Mouse (Mus musculus): ENCODE data around the gene Cgn. TPM values are rescaled to one million over a fixed set of nuclear protein-coding genes. Genes with fewer than 3 reads are reported as not detected.
"Not testable (repeated sequence)": the region's sequence is repeated elsewhere in the genome, so short reads cannot be mapped to it uniquely, and the experiment has no call there.

Gene Cgn
- polyA plus RNA-seq, 1 experiment from 2014 or later = 29.7 TPM

GRCm38 (mm10) chr3:94787122-94787780 lies 959 bp upstream of the Cgn start:
- Histone ChIP-seq H3K27ac (peak overlapping the region; percentile 86), H3K9ac (peak overlapping the region; percentile 58; the same call in 1 of the 2 replicates), H3K9me3 (no peaks in the 10 kb centered on the region), H3K4me3 (peak overlapping the region; percentile 58), H3K27me3 (peaks cover 6% of the 10 kb centered on the region; the same call in 1 of the 2 replicates), H3K36me3 (no peaks in the 10 kb centered on the region), H3K4me2 (peak overlapping the region; percentile 93), H3K4me1 (peaks cover 11% of the 10 kb centered on the region)
- no peak for ATAC-seq (ENCODE audit: borderline replicate concordance, extremely low read depth, low FRiP score, low TSS enrichment)
- WGBS = 8% methylated on average over 11 of the region's 11 CpGs

- H3K4me1 ChIP-seq = peaks cover 21% of the 10 kb centered on the region
- WGBS = under 1% methylated on average over 14 of the region's 14 CpGs
- peak overlapping the region; percentile 58 for H3K4me3 ChIP-seq
- no peaks in the 10 kb centered on the region for H3K36me3 ChIP-seq
- peak overlapping the region; percentile 93 for H3K4me2 ChIP-seq
- peak overlapping the region; percentile 86 for H3K27ac ChIP-seq
- H3K27me3 ChIP-seq = peaks cover 6% of the 10 kb centered on the region; the same call in 1 of the 2 replicates
- ATAC-seq (ENCODE audit: borderline replicate concordance, extremely low read depth, low FRiP score, low TSS enrichment) = 0 out of 2 replicates have a peak, but pooled peaks have one; percentile 4
- H3K9me3 ChIP-seq = no peaks in the 10 kb centered on the region
- H3K9ac ChIP-seq = peak overlapping the region; percentile 51
Measured at GRCm38 (mm10) chr3:94785958-94786357, 334 bp downstream of the Cgn start.

GRCm38 (mm10) chr3:94784171-94784701 lies 2.1 kb downstream of the Cgn start:
- 35% methylated on average over 5 of the region's 5 CpGs for WGBS
- H3K9ac ChIP-seq = no peak overlapping the region
- H3K4me3 ChIP-seq = peak overlapping the region; percentile 24
- H3K27me3 ChIP-seq = peaks cover 6% of the 10 kb centered on the region; the same call in 1 of the 2 replicates
- peaks cover 22% of the 10 kb centered on the region for H3K4me1 ChIP-seq
- H3K9me3 ChIP-seq = no peaks in the 10 kb centered on the region
- peak overlapping the region; percentile 95 for H3K27ac ChIP-seq
- ATAC-seq (ENCODE audit: borderline replicate concordance, extremely low read depth, low FRiP score, low TSS enrichment) = peak; percentile 7; the same call in 1 of the 2 replicates
- no peaks in the 10 kb centered on the region for H3K36me3 ChIP-seq
- peak overlapping the region; percentile 93 for H3K4me2 ChIP-seq

- peaks cover 6% of the 10 kb centered on the region; the same call in 1 of the 2 replicates for H3K27me3 ChIP-seq
- peak overlapping the region; percentile 93 for H3K4me2 ChIP-seq
- H3K4me1 ChIP-seq = peaks cover 22% of the 10 kb centered on the region
- no peaks in the 10 kb centered on the region; the same call in 1 of the 2 replicates for H3K36me3 ChIP-seq
- WGBS = 36% methylated on average over 5 of the region's 5 CpGs
- H3K9ac ChIP-seq = 0 out of 2 replicates have a peak overlapping the region, but pooled peaks have one; percentile 18
- no peaks in the 10 kb centered on the region for H3K9me3 ChIP-seq
- peak overlapping the region; percentile 1; the same call in 1 of the 2 replicates for H3K4me3 ChIP-seq
- H3K27ac ChIP-seq = peak overlapping the region; percentile 95
- ATAC-seq (ENCODE audit: borderline replicate concordance, extremely low read depth, low FRiP score, low TSS enrichment) = 0 out of 2 replicates have a peak, but pooled peaks have one; percentile 15
Measured at GRCm38 (mm10) chr3:94783462-94783931, 2.8 kb downstream of the Cgn start.

GRCm38 (mm10) chr3:94782936-94783335 lies 3.4 kb downstream of the Cgn start:
- H3K4me3 ChIP-seq = peak overlapping the region; percentile 1; the same call in 1 of the 2 replicates
- ATAC-seq (ENCODE audit: borderline replicate concordance, extremely low read depth, low FRiP score, low TSS enrichment) = no peak
- H3K27ac ChIP-seq = peak overlapping the region; percentile 95
- H3K4me2 ChIP-seq = peak overlapping the region; percentile 93
- no peaks in the 10 kb centered on the region; the same call in 1 of the 2 replicates for H3K36me3 ChIP-seq
- 0 out of 2 replicates have a peak overlapping the region, but pooled peaks have one; percentile 18 for H3K9ac ChIP-seq
- H3K4me1 ChIP-seq = peaks cover 22% of the 10 kb centered on the region
- 40% methylated on average over 4 of the region's 4 CpGs for WGBS
- H3K9me3 ChIP-seq = no peaks in the 10 kb centered on the region
- peaks cover 6% of the 10 kb centered on the region; the same call in 1 of the 2 replicates for H3K27me3 ChIP-seq

GRCm38 (mm10) chr3:94781356-94781755 lies 4.9 kb downstream of the Cgn start:
- Histone ChIP-seq H3K4me2 (no peak overlapping the region), H3K9ac (no peak overlapping the region), H3K4me3 (no peak overlapping the region), H3K27me3 (0 out of 2 replicates have a peak, but pooled peaks cover 6% of the 10 kb centered on the region), H3K36me3 (no peaks in the 10 kb centered on the region; the same call in 1 of the 2 replicates), H3K9me3 (no peaks in the 10 kb centered on the region), H3K27ac (peak overlapping the region; percentile 41; the same call in 1 of the 2 replicates), H3K4me1 (peaks cover 15% of the 10 kb centered on the region)
- WGBS = 10% methylated on average over 3 of the region's 3 CpGs
- no peak for ATAC-seq (ENCODE audit: borderline replicate concordance, extremely low read depth, low FRiP score, low TSS enrichment)

GRCm38 (mm10) chr3:94775886-94776285 lies 10.4 kb downstream of the Cgn start:
- no peak for ATAC-seq (ENCODE audit: borderline replicate concordance, extremely low read depth, low FRiP score, low TSS enrichment)

GRCm38 (mm10) chr3:94774039-94774438 lies 12.3 kb downstream of the Cgn start:
- Histone ChIP-seq H3K27me3 (no peaks in the 10 kb centered on the region), H3K9ac (no peak overlapping the region), H3K9me3 (no peaks in the 10 kb centered on the region), H3K36me3 (peaks cover 14% of the 10 kb centered on the region; the same call in 1 of the 2 replicates), H3K27ac (no peak overlapping the region), H3K4me1 (no peaks in the 10 kb centered on the region), H3K4me2 (no peak overlapping the region), H3K4me3 (no peak overlapping the region)
- 76% methylated on average over 11 of the region's 11 CpGs for WGBS
- no peak for ATAC-seq (ENCODE audit: borderline replicate concordance, extremely low read depth, low FRiP score, low TSS enrichment)

More at GRCm38 (mm10) chr3:94775886-94776285, 10.4 kb downstream of the Cgn start:
- no peak overlapping the region for H3K27ac ChIP-seq
- peaks cover 14% of the 10 kb centered on the region; the same call in 1 of the 2 replicates for H3K36me3 ChIP-seq
- no peak overlapping the region for H3K9ac ChIP-seq
- peaks cover under 1% of the 10 kb centered on the region; the same call in 1 of the 2 replicates for H3K4me1 ChIP-seq
- no peaks in the 10 kb centered on the region for H3K27me3 ChIP-seq
- H3K4me3 ChIP-seq = no peak overlapping the region
- no peaks in the 10 kb centered on the region for H3K9me3 ChIP-seq
- WGBS = 79% methylated on average over 7 of the region's 7 CpGs
- H3K4me2 ChIP-seq = no peak overlapping the region

GRCm38 (mm10) chr3:94765456-94765855 lies 20.8 kb downstream of the Cgn start:
- H3K27me3 ChIP-seq; H3K9me3 ChIP-seq; H3K4me2 ChIP-seq; H3K4me3 ChIP-seq; H3K36me3 ChIP-seq; H3K9ac ChIP-seq; H3K4me1 ChIP-seq; ATAC-seq (ENCODE audit: borderline replicate concordance, extremely low read depth, low FRiP score, low TSS enrichment); H3K27ac ChIP-seq: not testable (repeated sequence)
- 50% methylated on average over 8 of the region's 8 CpGs for WGBS

GRCm38 (mm10) chr3:94764545-94765292 lies 21.6 kb downstream of the Cgn start:
- not testable (repeated sequence) for H3K4me3 ChIP-seq; H3K36me3 ChIP-seq; H3K27ac ChIP-seq; H3K9ac ChIP-seq; H3K4me2 ChIP-seq; ATAC-seq (ENCODE audit: borderline replicate concordance, extremely low read depth, low FRiP score, low TSS enrichment); H3K27me3 ChIP-seq; H3K4me1 ChIP-seq; H3K9me3 ChIP-seq
- 64% methylated on average over 4 of the region's 5 CpGs for WGBS

GRCm38 (mm10) chr3:94758427-94758826 lies 27.9 kb downstream of the Cgn start:
- H3K36me3 ChIP-seq, H3K9me3 ChIP-seq, H3K9ac ChIP-seq, H3K4me1 ChIP-seq, H3K4me2 ChIP-seq, H3K27ac ChIP-seq, H3K4me3 ChIP-seq, H3K27me3 ChIP-seq: not testable (repeated sequence)
- 44% methylated on average over 4 of the region's 9 CpGs for WGBS
- peak; percentile 64 for ATAC-seq (ENCODE audit: borderline replicate concordance, extremely low read depth, low FRiP score, low TSS enrichment)
